Mouse (Mus musculus) olfactory bulb, adult 2 months (tissue): ENCODE results near the gene Mrpl19.

Source experiments
- CTCF ChIP-seq: fragments of 200-500 bp; IDR thresholded peaks from 2 replicates; pipeline ENCODE4 v1.5.1; 2012; ENCODE audit warnings: low read depth, mild to moderate bottlenecking, low read length, moderate library complexity; ENCODE audit not compliant: insufficient read depth
- POLR2A ChIP-seq: fragments of 200-500 bp; IDR thresholded peaks from 2 replicates; pipeline ENCODE4 v1.6.1; 2012; ENCODE audit warnings: mild to moderate bottlenecking, low read depth, low read length, moderate library complexity; ENCODE audit not compliant: insufficient read depth

- TF ChIP-seq POLR2A (no peak), CTCF (no peak)
Measured at GRCm38 (mm10) chr6:81955133-81955532, 10.6 kb downstream of the Mrpl19 start.
